Mouse (Mus musculus) cerebellum, adult 2 months (tissue): ENCODE data around the gene Nrxn3.

Experiments used
- CTCF ChIP-seq: fragments of 200-500 bp; IDR thresholded peaks from 2 replicates; pipeline ENCODE4 v1.5.1; 2011; ENCODE audit warnings: low read depth, mild to moderate bottlenecking, control low read depth, low read length, moderate library complexity, borderline replicate concordance; ENCODE audit not compliant: insufficient read depth
- POLR2A ChIP-seq: fragments of 200-500 bp; IDR thresholded peaks from 2 replicates; pipeline ENCODE4 v1.6.1; 2011; ENCODE audit warnings: low read length, control low read depth, borderline replicate concordance; ENCODE audit not compliant: insufficient read depth

DNA sequence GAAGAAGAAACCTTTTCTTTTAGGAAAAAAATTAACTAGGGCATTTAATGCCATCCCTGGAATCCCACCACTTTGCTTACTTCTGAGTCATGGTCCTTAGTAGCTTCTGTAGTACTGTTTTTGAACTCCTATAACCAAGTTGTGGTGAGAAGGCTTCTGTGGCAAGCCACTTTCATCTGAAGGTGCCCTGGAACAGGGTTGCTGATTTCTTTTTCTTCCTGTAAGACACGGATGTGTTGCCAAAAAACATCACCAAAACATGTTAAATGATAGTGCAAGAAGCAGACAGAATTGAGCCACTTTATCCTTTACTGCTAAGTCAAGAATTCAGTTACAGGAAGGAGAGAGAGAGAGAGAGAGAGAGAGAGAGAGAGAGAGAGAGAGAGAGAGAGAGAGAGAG lies 653.9 kb downstream of the Nrxn3 start:
- no peak for TF ChIP-seq CTCF
- TF ChIP-seq POLR2A = no peak
